Mouse (Mus musculus): ENCODE measurements around the gene Fam222b.

GRCm38 (mm10) chr11:78182961-78183844 lies 88.7 kb downstream of the Fam222b start, which contains the start of gene Rpl23a:
- TF ChIP-seq POLR2A (IDR thresholded peaks at IDR 0.05; ENCODE audit: insufficient read depth, low read depth, low read length) (peak; percentile 92), CTCF (IDR thresholded peaks at IDR 0.05; ENCODE audit: insufficient read depth, low read depth, low read length) (no peak)
